ENCODE assay signal across 8 mouse cellular contexts in genomic region chr14:52103856-52104676, GRCm38 (mm10). TPM values are rescaled to one million over a fixed set of nuclear protein-coding genes. Genes with fewer than 3 reads are reported as not detected.
DNase-seq lines count a peak whose midpoint lies in the region; ATAC-seq lines count a peak whose summit lies in the region.

TSS of gene Hnrnpc (minus strand) at chr14:52104028.

- peak; percentile 99 for ATAC-seq in forebrain, embryonic 14.5 days
- ATAC-seq in neural tube, embryonic 15.5 days (ENCODE audit: low FRiP score) = peak; percentile 98

- peaks cover 20% of the 10 kb centered on the region for H3K4me1 ChIP-seq in forebrain, embryonic 14.5 days (ENCODE audit: control insufficient read depth, insufficient read depth, low read length)
- peaks cover 35% of the 10 kb centered on the region for H3K4me1 ChIP-seq in neural tube, embryonic 15.5 days

- under 1% methylated on average over 49 of the region's 50 CpGs for WGBS in forebrain, embryonic 14.5 days
- under 1% methylated on average over 50 of the region's 50 CpGs for WGBS in neural tube, embryonic 15.5 days

- intact Hi-C loops in heart, postnatal 14 days (cut with DNase I) = loop anchor here (5.0 kb wide), 1 partner anchor 82 kb away; the partner anchor contains the start of gene Zfp219

- peak within 1 kb of the TSS; percentile 52 for H3K4me2 ChIP-seq in forebrain, embryonic 14.5 days (ENCODE audit: low read length)
- H3K4me2 ChIP-seq in neural tube, embryonic 15.5 days = peak within 1 kb of the TSS; percentile 71

- H3K4me3 ChIP-seq in forebrain, embryonic 14.5 days (ENCODE audit: low read depth, low read length) = peak within 1 kb of the TSS; percentile 99
- peak within 1 kb of the TSS; percentile 90 for H3K4me3 ChIP-seq in neural tube, embryonic 15.5 days (replicated peaks)

- H3K27ac ChIP-seq in forebrain, embryonic 14.5 days (ENCODE audit: low read depth, low read length) = peak within 1 kb of the TSS; percentile 96
- H3K27ac ChIP-seq in neural tube, embryonic 15.5 days (replicated peaks) = peak within 1 kb of the TSS; percentile 97

- H3K9ac ChIP-seq in forebrain, embryonic 14.5 days (ENCODE audit: low read length) = peak within 1 kb of the TSS; percentile 98
- peak within 1 kb of the TSS; percentile 90 for H3K9ac ChIP-seq in neural tube, embryonic 15.5 days (replicated peaks)

- peaks cover 15% of the 10 kb centered on the region; the same call in 1 of the 2 replicates for H3K36me3 ChIP-seq in forebrain, embryonic 14.5 days (ENCODE audit: control insufficient read depth, insufficient read depth, low read length)
- H3K36me3 ChIP-seq in neural tube, embryonic 15.5 days = no peaks in the 10 kb centered on the region

- H3K27me3 ChIP-seq in forebrain, embryonic 14.5 days (replicated peaks; ENCODE audit: control insufficient read depth, insufficient read depth, low read length) = no peaks in the 10 kb centered on the region
- H3K27me3 ChIP-seq in neural tube, embryonic 15.5 days (replicated peaks) = no peaks in the 10 kb centered on the region

- no peaks in the 10 kb centered on the region for H3K9me3 ChIP-seq in forebrain, embryonic 14.5 days (replicated peaks; ENCODE audit: control insufficient read depth, low read length)
- no peaks in the 10 kb centered on the region for H3K9me3 ChIP-seq in neural tube, embryonic 15.5 days (replicated peaks)

- peak; percentile 100 for DNase-seq in ES-CJ7 (ENCODE audit: low read depth, low spot score)
- DNase-seq in cerebellum, adult 11 months = peak; percentile 100
- peak; percentile 100 for DNase-seq in forebrain, embryonic 14.5 days (ENCODE audit: low spot score)
- DNase-seq in heart, postnatal 14 days = peak; percentile 100
- peak; percentile 100 for DNase-seq in layer of hippocampus, adult 11-12 months (ENCODE audit: low spot score)
- peak; percentile 100 for DNase-seq in lung, adult 18-20 months
- DNase-seq in testis, postnatal 14 days (ENCODE audit: low spot score) = peak; percentile 100

RNA-seq across cellular contexts. Expression of gene Hnrnpc, which starts in this region (rescaled TPM):
- polyA plus RNA-seq in forebrain, embryonic 14.5 days (2014; fragmentation: Nextera tagmentation; extraction: Ambion mirVana) = 684 and 690 TPM in 2 replicates
- total RNA-seq in heart, postnatal 14 days (2021) = 100 to 1,000 TPM; 118 to 137 TPM
- polyA plus RNA-seq in neural tube, embryonic 15.5 days (2015; fragmentation: Nextera tagmentation; extraction: Ambion mirVana) = 424 and 500 TPM in 2 replicates

Comparison
In these comparisons a context has a peak if more than half of its experiments do, and no peak if none do; other contexts are left out.
1. Peak in every context shown above with its lines: DNase-seq, ATAC-seq, H3K4me3 ChIP-seq and H3K27ac ChIP-seq.